Mouse (Mus musculus): ENCODE data around the gene Mindy2.
"Not testable (repeated sequence)": the region's sequence is repeated elsewhere in the genome, so short reads cannot be mapped to it uniquely, and the experiment has no call there.

Gene Mindy2

GRCm38 (mm10) chr9:70584641-70585040, 72.3 kb downstream of the Mindy2 start:
- DNase-seq (ENCODE audit: low read depth, low spot score): no peak

- no peak for DNase-seq (ENCODE audit: low read depth, low spot score)
Measured at GRCm38 (mm10) chr9:70580956-70581355, 76.0 kb downstream of the Mindy2 start.

- DNase-seq (ENCODE audit: low read depth, low spot score): no peak
Measured at GRCm38 (mm10) chr9:70578123-70578522, 78.9 kb downstream of the Mindy2 start.

- DNase-seq (ENCODE audit: low read depth, low spot score): no peak
Measured at GRCm38 (mm10) chr9:70570351-70570750, 86.6 kb downstream of the Mindy2 start.

- no peak for DNase-seq (ENCODE audit: low read depth, low spot score)
Measured at GRCm38 (mm10) chr9:70567651-70568050, 89.3 kb downstream of the Mindy2 start.

GRCm38 (mm10) chr9:70562825-70563224, 94.1 kb downstream of the Mindy2 start:
- DNase-seq (ENCODE audit: low read depth, low spot score): no peak

- no peak for DNase-seq (ENCODE audit: low read depth, low spot score)
Measured at GRCm38 (mm10) chr9:70556796-70557195, 100.2 kb downstream of the Mindy2 start.

- no peak for DNase-seq (ENCODE audit: low read depth, low spot score)
Measured at GRCm38 (mm10) chr9:70555431-70555830, 101.5 kb downstream of the Mindy2 start.

GRCm38 (mm10) chr9:70552233-70552632, 104.7 kb downstream of the Mindy2 start:
- not testable (repeated sequence) for DNase-seq (ENCODE audit: low read depth, low spot score)

GRCm38 (mm10) chr9:70551524-70551923, 105.5 kb downstream of the Mindy2 start:
- no peak for DNase-seq (ENCODE audit: low read depth, low spot score)
